Mouse (Mus musculus) forebrain, embryonic 14.5 days (tissue): ENCODE measurements around the gene Arhgap10. TPM values are rescaled to one million over a fixed set of nuclear protein-coding genes. Genes with fewer than 3 reads are reported as not detected.

Experiments
- ATAC-seq: fragments of 200-750 bp; cut with Nextera tagmentation; 2 replicates; pipeline ENCODE4 v1.8.0; 2017; ENCODE audit warnings: mild to moderate bottlenecking, moderate library complexity
- DNase-seq: peaks from one replicate; pipeline ENCODE4 v3.0.0-alpha.2; 2015; ENCODE audit warnings: low spot score
- H3K27ac ChIP-seq: fragments of 300-500 bp; sonication (generic); 2 replicates; pipeline ENCODE4 v1.5.1; 2014; ENCODE audit warnings: low read depth, mild to moderate bottlenecking, control low read depth, low read length, moderate library complexity
- H3K27me3 ChIP-seq: fragments of 300-500 bp; sonication (generic); replicated peaks from 2 replicates; pipeline ENCODE4 v1.6.1; 2014; ENCODE audit warnings: low read length, control low read depth, mixed read lengths; ENCODE audit not compliant: control insufficient read depth, insufficient read depth
- H3K36me3 ChIP-seq: fragments of 300-500 bp; sonication (generic); 2 replicates; pipeline ENCODE4 v1.6.1; 2014; ENCODE audit warnings: low read length, control low read depth; ENCODE audit not compliant: control insufficient read depth, insufficient read depth
- H3K4me1 ChIP-seq: fragments of 300-500 bp; sonication (generic); 2 replicates; pipeline ENCODE4 v1.6.1; 2014; ENCODE audit warnings: antibody characterized with exemption, low read length, control low read depth; ENCODE audit not compliant: control insufficient read depth, insufficient read depth
- H3K4me2 ChIP-seq: fragments of 300-500 bp; sonication (generic); 2 replicates; pipeline ENCODE4 v1.6.1; 2014; ENCODE audit warnings: mild to moderate bottlenecking, control low read depth, low read length
- H3K4me3 ChIP-seq: fragments of 300-500 bp; sonication (generic); 2 replicates; pipeline ENCODE4 v1.5.1; 2014; ENCODE audit warnings: low read depth, low read length, control low read depth
- H3K9ac ChIP-seq: fragments of 300-500 bp; sonication (generic); 2 replicates; pipeline ENCODE4 v1.6.1; 2014; ENCODE audit warnings: mild to moderate bottlenecking, low read length, control low read depth, moderate library complexity
- H3K9me3 ChIP-seq: fragments of 300-500 bp; sonication (generic); replicated peaks from 2 replicates; pipeline ENCODE4 v1.6.1; 2016; ENCODE audit warnings: low read length, control low read depth, mixed read lengths; ENCODE audit not compliant: control insufficient read depth
- WGBS: fragments of 180-500 bp; shearing (Covaris S2); extraction: QIAGEN DNeasy Blood & Tissue Kit; methylation state at CpG from one replicate; pipeline ENCODE4 v1.1.7; 2014; 5-methylcytosine and 5-hydroxymethylcytosine counted together
- polyA plus RNA-seq: library from polyadenylated mRNA; unstranded; fragments of >200 nt; fragmentation: Nextera tagmentation; extraction: Ambion mirVana; gene quantifications from 2 replicates; pipeline ENCODE4 v1.2.1, GENCODE M21; 2014

Gene Arhgap10
- 3.6 and 4.2 TPM in 2 replicates for polyA plus RNA-seq

DNA sequence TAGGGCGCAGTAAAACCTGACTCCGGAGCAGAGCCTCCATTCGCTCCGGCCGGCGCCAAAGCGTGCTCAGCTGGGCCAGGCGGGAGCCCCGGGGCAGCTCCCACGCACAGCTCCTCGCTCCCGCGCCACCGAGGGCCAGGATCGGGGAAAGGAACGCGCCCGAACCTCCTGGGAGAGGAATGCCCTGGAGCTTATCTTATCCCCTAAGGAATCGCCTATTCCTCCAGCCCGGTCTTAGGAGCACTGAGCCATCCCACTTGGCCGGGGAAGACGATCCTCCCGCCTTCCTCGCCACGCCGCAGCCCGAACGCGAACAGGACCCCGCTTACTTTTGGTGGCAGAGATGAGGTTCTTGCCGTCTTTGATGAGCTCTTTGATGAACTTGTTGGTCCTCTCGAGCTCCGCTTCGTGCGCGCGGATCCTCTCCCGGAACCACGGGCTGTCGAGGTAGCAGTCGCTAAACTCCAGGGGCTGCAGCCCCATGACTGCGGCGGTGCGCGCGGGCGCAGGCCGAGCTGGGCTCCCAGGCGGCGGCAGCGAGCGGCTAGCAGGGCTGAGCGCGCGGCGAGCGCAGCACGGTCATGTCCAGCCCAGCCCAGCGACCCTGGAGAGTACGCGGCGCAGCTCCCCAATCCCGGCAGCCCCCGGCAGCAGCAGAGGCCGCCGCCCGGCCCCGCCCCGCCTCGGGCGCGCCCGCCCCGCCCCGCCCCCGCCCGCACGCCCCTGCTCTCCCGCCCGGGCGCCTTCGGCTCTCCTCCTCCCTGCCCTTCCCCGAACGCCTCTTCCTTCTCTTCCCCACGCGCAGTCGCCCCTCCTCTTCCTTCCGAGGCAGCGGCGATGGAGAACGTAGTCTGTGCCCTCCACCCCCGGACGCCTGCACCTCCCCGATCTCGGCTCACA, at the start of gene Arhgap10:
Gene Arhgap10 (minus strand): TSS at position 653 of the 900 bp plus-strand sequence.
- H3K27me3 ChIP-seq, result peaks cover 14% of the 10 kb centered on the region; the same call in 1 of the 2 replicates
- peak within 1 kb of the TSS; percentile 94 for H3K4me2 ChIP-seq
- H3K36me3 ChIP-seq, result no peaks in the 10 kb centered on the region
- no peaks in the 10 kb centered on the region for H3K9me3 ChIP-seq
- under 1% methylated on average over 82 of the region's 95 CpGs for WGBS
- H3K9ac ChIP-seq, result peak within 1 kb of the TSS; percentile 65
- 0 out of 2 replicates have a peak, but pooled peaks cover 3% of the 10 kb centered on the region for H3K4me1 ChIP-seq
- 0 out of 2 replicates have a peak within 1 kb of the TSS, but pooled peaks have one; percentile 44 for H3K27ac ChIP-seq
- DNase-seq (peak; percentile 82), ATAC-seq (peak; percentile 92)
- H3K4me3 ChIP-seq, result peak within 1 kb of the TSS; percentile 67

DNA sequence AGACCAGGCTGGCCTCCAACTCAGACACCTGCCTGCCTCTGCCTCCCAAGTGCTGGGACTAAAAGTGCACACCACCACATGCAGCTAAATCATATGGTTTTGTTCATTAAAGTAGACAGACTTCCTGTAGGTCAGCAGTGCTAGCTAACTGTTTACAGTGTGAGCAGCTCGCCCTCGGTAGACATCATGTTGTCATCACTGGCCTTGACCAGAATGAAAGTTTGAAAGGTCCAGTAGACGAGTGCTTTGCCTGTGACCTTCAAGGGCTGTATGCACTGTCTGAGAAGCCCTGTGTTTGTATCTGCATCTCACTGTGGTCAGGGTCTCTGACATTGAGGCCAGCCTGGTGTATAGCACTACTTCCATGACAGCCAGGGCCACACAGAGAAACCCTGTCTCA, 43.7 kb upstream of the Arhgap10 start:
- Histone ChIP-seq H3K27ac (no peak overlapping the region), H3K27me3 (no peaks in the 10 kb centered on the region), H3K9ac (no peak overlapping the region), H3K36me3 (peaks cover 75% of the 10 kb centered on the region), H3K4me3 (no peak overlapping the region), H3K9me3 (no peaks in the 10 kb centered on the region), H3K4me2 (no peak overlapping the region), H3K4me1 (no peaks in the 10 kb centered on the region)
- ATAC-seq (no peak), DNase-seq (no peak)
- 91% methylated on average over 3 of the region's 3 CpGs for whole genome bisulfite sequencing

DNA sequence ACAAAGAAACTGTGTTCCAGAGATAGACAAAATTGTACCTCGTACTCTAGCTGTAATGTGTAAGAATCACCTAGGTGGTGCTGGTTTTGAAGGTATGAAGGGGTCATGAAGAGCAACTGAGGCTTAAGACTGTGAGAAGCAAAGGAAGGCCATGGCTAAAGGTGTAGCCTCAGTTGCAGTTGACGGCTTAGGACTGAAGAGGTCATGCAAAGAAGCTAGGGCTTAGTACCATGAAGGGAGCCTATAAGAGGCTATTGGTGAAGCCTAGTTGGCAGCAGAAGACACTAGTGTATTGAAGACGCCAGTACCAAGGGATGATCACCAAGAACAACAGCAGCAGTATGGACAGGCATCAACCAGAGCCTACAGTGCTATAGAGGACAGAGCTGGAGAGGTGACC, 34.7 kb upstream of the Arhgap10 start:
- no peak for ATAC-seq
- Histone ChIP-seq H3K9me3 (no peaks in the 10 kb centered on the region), H3K4me1 (no peaks in the 10 kb centered on the region), H3K27me3 (no peaks in the 10 kb centered on the region), H3K4me3 (no peak overlapping the region), H3K4me2 (no peak overlapping the region), H3K36me3 (peaks cover 38% of the 10 kb centered on the region), H3K9ac (no peak overlapping the region), H3K27ac (no peak overlapping the region)
- 95% methylated on average over 3 of the region's 3 CpGs for WGBS
- no peak for DNase-seq

- Histone ChIP-seq H3K36me3 (peaks cover 19% of the 10 kb centered on the region), H3K27me3 (no peaks in the 10 kb centered on the region), H3K9ac (peak overlapping the region; percentile 92), H3K4me2 (peak overlapping the region; percentile 65), H3K9me3 (no peaks in the 10 kb centered on the region), H3K27ac (no peak overlapping the region), H3K4me3 (peak overlapping the region; percentile 87), H3K4me1 (no peaks in the 10 kb centered on the region)
- peak; percentile 63 for DNase-seq
- WGBS, result 27% methylated on average over 7 of the region's 7 CpGs
- no peak for ATAC-seq
Measured at GRCm38 (mm10) chr8:77549881-77550580, 32.3 kb upstream of the Arhgap10 start.

DNA sequence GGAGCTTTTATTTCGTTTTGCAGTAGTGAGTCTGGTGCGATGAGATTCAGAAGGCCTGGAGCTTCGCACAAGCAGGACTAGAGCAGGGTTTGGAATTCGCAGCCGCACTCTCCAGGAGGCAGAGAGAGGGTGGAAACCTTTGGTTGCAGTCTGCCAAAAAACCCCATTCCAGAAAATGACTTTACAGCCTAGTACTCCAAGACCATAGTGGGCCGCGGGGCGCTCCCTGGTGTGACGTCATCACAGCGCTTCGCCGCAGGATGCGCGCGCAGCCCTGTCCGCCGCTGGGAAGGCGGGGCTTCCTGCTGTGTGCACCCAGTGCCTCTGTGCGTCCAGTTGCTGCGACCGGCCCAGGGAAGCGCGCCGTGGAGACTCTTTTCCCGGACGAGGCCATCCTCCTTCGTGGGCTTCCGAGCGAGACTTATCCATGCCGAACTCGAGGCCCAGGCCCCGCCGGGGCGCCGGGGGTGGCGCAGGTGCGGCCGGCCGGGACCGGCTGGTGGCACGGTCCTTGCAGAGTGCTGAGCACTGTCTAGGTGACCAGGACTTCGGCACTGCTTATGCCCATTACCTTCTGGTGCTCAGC, 31.5 kb upstream of the Arhgap10 start, which contains the start of gene Prmt9:
Gene Prmt9 (plus strand): TSS at position 277 of the 586 bp plus-strand sequence.
- Histone ChIP-seq H3K9me3 (no peaks in the 10 kb centered on the region), H3K4me3 (peak within 1 kb of the TSS; percentile 87), H3K36me3 (peaks cover 19% of the 10 kb centered on the region), H3K4me2 (peak within 1 kb of the TSS; percentile 65), H3K27me3 (no peaks in the 10 kb centered on the region), H3K9ac (peak within 1 kb of the TSS; percentile 92), H3K27ac (peak within 1 kb of the TSS; percentile 61), H3K4me1 (no peaks in the 10 kb centered on the region)
- 3% methylated on average over 42 of the region's 42 CpGs for WGBS
- peak; percentile 93 for DNase-seq
- ATAC-seq, result peak; percentile 96

- H3K36me3 ChIP-seq, result no peaks in the 10 kb centered on the region
- no peak overlapping the region for H3K4me3 ChIP-seq
- H3K27me3 ChIP-seq, result no peaks in the 10 kb centered on the region
- H3K9ac ChIP-seq, result no peak overlapping the region
- 90% methylated on average over 4 of the region's 4 CpGs for WGBS
- no peaks in the 10 kb centered on the region for H3K4me1 ChIP-seq
- no peak for ATAC-seq
- H3K4me2 ChIP-seq, result no peak overlapping the region
- no peak overlapping the region for H3K27ac ChIP-seq
- DNase-seq, result no peak
- H3K9me3 ChIP-seq, result no peaks in the 10 kb centered on the region
Measured at GRCm38 (mm10) chr8:77545616-77546015, 27.9 kb upstream of the Arhgap10 start.

DNA sequence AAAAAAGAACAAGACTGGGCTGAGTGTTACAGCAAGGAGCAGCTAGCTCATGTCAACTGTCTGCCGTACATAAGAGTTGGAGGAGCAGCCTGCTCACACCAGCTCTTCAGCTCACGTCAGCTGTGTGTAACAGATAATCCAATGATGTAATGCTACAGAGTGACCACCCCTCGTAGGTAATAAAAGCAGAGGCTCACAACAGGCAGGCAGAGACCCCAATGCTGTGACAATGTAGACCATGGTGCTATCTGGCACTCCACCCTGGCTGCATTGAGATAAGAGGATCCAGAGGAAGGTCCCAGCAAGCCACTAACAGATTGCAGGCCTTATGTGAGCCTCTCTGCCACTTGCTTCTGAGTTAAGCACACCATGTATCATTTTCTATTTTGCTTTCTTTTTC, 26.7 kb upstream of the Arhgap10 start:
- H3K4me3 ChIP-seq, result no peak overlapping the region
- no peaks in the 10 kb centered on the region for H3K4me1 ChIP-seq
- DNase-seq (no peak), ATAC-seq (no peak)
- no peaks in the 10 kb centered on the region for H3K9me3 ChIP-seq
- 70% methylated on average over 3 of the region's 3 CpGs for WGBS
- H3K36me3 ChIP-seq, result no peaks in the 10 kb centered on the region
- no peaks in the 10 kb centered on the region for H3K27me3 ChIP-seq
- H3K9ac ChIP-seq, result no peak overlapping the region
- H3K27ac ChIP-seq, result no peak overlapping the region
- no peak overlapping the region for H3K4me2 ChIP-seq

DNA sequence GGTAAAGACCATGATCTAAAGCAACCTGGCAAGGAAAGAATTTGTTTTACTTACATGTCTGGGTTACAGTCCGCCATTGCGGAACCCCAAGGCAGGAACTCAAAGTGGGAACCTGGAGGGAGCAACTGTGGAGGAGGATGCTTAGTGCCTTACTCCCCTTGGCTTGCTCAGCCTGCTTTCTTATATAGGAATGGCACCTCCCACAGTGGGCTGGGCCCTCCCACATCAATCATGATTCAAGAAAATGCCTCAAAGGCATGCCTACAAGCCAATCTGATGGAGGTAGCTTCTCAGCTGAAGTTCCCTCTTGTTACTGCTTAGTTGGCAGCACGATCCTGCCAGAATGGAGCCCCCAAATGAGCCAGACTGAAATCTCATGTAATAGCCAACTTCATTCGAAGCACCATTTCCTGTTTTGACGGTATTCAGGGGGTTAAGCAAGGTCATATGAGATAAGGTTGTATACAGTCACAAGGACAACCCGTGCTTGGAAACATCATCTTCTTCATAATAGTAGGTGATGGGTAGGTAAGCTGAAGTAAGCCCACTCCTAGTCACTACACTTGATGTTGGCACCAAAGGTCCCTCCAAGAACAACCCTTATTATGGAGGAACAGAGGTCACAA, 25.5 kb upstream of the Arhgap10 start:
- H3K9ac ChIP-seq, result no peak overlapping the region

More for the DNA sequence above, 25.5 kb upstream of the Arhgap10 start:
- Histone ChIP-seq H3K4me2 (no peak overlapping the region), H3K27me3 (no peaks in the 10 kb centered on the region), H3K4me3 (no peak overlapping the region), H3K4me1 (no peaks in the 10 kb centered on the region), H3K36me3 (no peaks in the 10 kb centered on the region), H3K27ac (no peak overlapping the region), H3K9me3 (no peaks in the 10 kb centered on the region)
- ATAC-seq (no peak), DNase-seq (no peak)
- 90% methylated on average over 6 of the region's 6 CpGs for WGBS
